Mouse (Mus musculus) brain, embryonic 14.5 days (tissue): ENCODE results near the gene Gm11232. TPM values are rescaled to one million over a fixed set of nuclear protein-coding genes. Genes with fewer than 3 reads are reported as not detected.

Experiments used
- DNase-seq: peaks from one replicate; pipeline ENCODE4 v3.0.0-alpha.2; 2011; ENCODE audit warnings: low read depth
- CTCF ChIP-seq: fragments of 200-500 bp; IDR thresholded peaks from 2 replicates; pipeline ENCODE4 v1.5.1; 2012; ENCODE audit warnings: inconsistent platforms, mild to moderate bottlenecking, moderate library complexity, borderline replicate concordance; ENCODE audit not compliant: insufficient read depth, insufficient read length; ENCODE audit errors: extremely low read depth
- POLR2A ChIP-seq: fragments of 200-500 bp; IDR thresholded peaks from 2 replicates; pipeline ENCODE4 v1.6.1; 2012; ENCODE audit warnings: mild to moderate bottlenecking, inconsistent platforms, borderline replicate concordance; ENCODE audit not compliant: poor library complexity, insufficient read depth, insufficient read length, severe bottlenecking; ENCODE audit errors: extremely low read depth
- polyA plus RNA-seq: library from polyadenylated mRNA; depleted of rRNA; stranded (reverse); fragments of >200 nt; gene quantifications from 2 replicates; pipeline ENCODE4 v1.2.3, GENCODE M21; 2012; rRNA removed

Gene Gm11232
- polyA plus RNA-seq = 0.07 TPM in 1 of 2 replicates, not detected in the other

DNA sequence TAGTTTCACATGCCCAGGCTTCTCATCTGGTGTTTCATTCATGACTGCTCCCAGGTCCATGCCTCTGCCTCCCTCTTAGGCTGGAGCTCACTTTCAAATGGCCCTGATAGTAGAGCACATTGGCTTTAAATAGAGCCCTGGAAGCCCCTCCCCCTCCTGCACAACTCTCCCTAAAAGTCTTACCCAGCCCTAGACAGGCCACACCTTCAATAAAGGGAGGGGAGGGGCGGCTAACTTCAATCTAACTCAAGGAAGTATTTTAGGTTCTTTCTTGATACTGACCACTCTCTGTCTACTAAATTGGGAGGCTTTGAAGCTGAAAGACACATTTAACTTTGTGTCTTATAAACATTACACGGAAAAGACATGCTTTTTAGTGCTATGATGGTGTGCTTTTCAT is at the start of gene Gm11232:
Gm11232 (minus strand) TSS at position 101 of the 400 bp plus-strand sequence.
- no peak for TF ChIP-seq CTCF
- TF ChIP-seq POLR2A = no peak
- DNase-seq = no peak

DNA sequence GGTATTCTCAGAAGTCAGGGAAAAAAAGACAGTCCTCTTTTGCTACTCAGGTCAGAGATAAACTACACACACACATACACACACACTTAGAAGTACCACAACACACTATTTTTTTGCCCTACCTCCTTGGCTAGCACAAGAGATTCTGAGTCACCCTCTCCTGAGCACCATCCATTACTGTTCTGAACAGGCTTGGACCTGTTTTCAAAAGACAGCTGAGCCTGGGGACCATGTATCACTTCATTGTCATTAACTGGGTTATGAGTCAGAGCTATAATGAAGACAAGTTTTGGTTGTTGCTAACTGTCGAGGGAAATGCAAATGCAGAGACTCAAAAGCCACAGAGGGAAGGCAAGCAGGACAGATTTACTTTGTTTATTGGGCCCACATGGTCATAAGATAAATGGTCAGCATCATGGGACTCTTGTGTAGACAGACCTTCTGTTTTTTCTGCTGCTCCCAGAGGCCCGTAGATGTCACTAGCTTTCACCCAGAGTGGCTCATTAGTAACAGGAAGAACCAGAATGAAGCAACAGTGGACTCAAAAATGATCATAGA is 48.3 kb upstream of the Gm11232 start:
- TF ChIP-seq POLR2A (no peak), CTCF (no peak)
- peak; percentile 3 for DNase-seq

DNA sequence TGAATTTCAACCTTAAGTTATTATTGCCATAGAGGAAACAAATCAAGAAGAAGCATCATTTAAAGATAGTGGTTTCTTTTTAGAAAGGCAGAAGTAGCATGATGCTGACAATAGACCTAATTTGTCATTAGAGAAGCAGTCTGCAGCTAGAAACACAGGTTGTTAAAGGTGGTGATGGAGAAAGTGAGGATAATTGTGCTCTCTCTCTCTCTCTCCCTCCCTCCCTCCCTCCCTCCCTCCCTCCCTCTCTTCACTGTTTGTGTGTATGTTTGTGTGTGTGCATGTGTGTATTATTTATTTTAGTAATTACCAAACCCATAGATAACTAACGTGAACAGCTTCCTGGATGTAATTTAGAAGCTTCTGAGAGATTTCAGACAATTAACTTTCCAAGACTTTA is 7.8 kb upstream of the Gm11232 start:
- TF ChIP-seq CTCF (no peak), POLR2A (no peak)
- no peak for DNase-seq

DNA sequence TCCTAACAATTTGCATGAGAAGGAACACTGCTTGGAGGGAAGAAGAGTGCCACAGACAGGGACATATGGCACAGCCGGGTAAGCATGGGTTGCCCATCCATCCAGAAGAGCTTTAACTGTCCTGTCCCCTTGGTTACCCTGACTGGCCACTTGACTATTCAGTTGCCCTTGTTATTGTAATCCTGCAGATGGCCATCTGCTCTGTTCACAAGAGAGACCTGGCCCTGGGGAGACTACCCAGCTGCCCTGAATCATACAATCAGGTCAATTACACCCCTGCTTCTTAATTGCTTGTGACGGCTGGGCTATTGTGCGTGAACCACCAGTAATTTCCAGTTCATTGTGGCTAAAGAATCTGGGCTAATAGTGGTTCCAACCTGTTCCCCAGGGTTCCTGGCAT is 7.3 kb upstream of the Gm11232 start:
- peak; percentile 94 for DNase-seq
- no peak for TF ChIP-seq POLR2A
- no peak for TF ChIP-seq CTCF

DNA sequence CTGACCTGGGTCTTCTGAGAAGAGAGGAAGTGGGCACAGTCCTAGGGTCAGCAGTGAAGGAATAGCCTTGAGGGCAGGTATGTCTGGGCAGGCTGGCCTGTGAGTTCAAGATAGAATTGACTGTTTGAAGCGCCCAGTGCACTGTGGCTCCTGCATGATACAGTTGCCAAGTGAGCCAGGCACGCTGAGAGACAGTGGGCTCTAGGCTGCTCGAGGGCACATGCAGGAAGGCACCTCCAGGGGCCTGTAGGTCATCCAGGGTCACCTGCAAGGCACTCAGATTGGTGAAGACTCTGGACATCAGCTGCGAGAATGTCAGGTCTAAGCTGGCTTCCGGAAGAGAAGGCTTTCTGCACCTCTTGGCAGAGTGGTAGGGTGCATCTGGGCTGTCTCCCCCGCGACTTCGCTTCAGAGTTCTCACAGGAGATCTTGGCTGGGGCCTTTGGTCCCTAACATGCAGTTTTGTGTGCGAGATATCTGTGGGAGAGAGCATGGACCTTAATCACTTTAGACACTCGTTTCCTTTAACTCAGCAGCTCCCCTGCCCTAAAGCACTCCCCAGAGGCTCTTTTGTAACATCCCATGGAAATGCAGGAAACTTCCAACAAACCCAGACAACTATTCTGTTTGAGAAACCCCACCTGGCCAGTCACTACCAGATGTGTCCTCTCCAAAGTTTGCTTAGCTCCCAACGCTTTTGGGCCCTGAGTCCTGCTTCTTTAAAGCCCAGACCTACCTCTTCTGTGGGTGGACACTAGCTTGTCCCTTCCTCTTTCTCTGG is 1.1 kb downstream of the Gm11232 start:
- DNase-seq = no peak

DNA sequence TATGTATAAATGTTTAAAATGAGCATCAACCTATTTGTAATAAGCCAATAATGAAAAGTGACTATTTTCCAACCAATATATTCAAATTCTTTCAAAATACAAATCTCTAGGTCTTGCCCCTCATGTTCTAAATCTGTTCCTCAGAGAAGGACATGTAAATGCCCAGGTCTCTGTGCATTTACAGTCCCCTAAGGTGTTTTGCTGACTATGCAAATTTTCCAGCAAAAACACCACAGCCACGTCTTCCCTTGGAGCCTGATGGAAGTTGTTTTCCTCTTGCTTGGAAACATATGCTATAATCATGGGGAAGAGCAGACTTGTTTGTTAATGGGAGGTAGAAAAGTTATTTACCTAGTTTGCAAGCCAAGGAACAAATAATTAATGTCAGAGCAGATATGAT is 12.0 kb downstream of the Gm11232 start:
- no peak for DNase-seq
- TF ChIP-seq POLR2A (no peak), CTCF (no peak)

More for the DNA sequence above, 1.1 kb downstream of the Gm11232 start:
- no peak for TF ChIP-seq POLR2A

DNA sequence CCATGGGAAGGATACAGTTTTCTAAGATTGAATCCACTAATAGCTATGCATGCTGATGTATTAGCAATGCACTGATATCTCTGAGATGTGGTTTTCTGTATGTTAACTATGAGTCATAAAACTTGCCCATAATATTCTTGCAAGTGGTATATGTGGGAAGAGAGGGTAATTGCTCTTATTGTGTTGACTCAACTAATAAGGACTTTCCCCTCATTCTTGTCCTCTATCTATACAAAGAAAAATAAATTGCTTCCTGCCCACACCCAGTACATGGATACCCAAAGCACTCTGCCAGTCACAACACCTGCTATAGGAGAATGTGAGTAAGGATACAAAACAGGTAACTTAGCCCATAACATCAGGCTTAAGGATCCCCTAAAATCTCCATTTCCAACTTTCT is 21.2 kb downstream of the Gm11232 start:
- TF ChIP-seq CTCF (no peak), POLR2A (no peak)

DNA sequence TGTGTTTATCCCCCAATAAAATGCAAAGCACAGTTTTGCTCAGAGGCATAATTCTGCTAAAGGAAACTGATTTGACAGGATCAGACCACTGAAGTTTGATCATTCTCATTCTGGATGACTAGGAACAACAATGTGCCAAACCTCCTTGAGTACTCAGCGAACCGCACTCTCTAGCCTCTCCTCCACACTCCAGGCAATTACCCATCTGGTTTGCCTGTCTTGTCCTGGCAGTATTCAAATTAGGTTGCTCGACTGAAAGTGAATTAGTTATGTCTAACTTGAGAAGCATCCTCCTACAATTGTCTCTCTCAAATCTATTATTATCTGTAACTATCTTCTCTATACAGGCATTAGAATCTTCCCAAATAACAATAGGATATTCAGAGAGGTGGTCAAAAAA is 22.5 kb downstream of the Gm11232 start:
- peak; percentile 29 for DNase-seq
- TF ChIP-seq POLR2A = no peak
- no peak for TF ChIP-seq CTCF

More for the DNA sequence above, 21.2 kb downstream of the Gm11232 start:
- no peak for DNase-seq

DNA sequence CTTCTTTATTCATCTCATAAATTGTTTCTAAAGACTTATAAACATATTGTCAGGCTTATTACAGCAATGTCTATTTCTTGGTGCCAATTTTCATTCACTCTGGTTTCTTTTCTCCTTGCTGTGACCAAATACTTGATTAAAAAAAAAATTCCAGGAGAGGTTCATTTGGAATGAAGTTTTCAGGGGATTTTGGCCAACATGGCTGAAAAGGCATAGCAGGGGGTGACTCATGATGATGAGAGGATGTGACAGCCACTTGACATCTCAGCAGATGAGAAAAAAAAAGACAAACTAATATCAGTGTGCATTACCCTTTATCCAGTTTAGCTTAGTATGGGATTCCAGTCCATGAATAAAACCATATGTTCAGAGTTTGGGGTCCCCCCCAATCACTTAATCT is 28.4 kb downstream of the Gm11232 start:
- TF ChIP-seq CTCF (no peak), POLR2A (no peak)
- DNase-seq = no peak

DNA sequence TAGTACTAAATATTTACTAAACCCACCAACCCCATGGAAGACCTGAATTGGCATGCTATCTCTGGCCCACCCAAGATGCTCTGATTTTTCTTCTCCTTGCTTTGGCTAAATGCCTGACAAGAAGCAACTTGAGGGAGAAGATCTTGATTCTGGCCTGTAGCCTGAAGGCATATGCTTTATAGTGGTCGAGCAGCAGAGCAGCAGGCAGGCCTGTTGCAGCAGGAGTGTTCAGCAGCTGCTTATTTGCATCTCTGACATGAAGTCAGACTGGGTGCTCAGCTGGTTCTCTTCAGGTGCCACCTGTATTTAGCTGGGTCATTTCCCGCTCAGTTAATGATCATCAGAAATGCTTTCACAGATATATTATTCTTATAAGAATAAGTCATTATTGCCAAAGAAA is 30.2 kb downstream of the Gm11232 start:
- DNase-seq = peak; percentile 85
- TF ChIP-seq POLR2A (no peak), CTCF (no peak)

DNA sequence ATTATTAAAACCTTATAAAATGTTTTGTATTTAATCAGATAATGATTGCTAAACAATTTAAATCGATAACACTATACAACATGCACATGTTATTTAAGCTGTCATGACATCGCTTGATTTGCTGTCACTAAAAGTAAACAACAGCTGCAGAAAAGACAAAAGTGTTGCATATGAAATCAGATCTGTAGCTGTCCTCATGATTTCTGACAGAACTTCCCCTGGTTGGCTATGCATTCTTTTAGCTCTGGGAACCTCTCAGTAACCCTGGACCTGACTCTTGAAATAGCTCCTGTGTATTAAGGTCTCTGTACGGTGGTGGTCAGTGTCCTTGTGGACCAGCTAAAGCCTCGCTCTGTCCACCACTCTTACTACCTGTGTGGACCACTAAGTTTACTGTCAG is 30.7 kb downstream of the Gm11232 start:
- TF ChIP-seq CTCF = no peak
- no peak for TF ChIP-seq POLR2A
- peak; percentile 74 for DNase-seq

DNA sequence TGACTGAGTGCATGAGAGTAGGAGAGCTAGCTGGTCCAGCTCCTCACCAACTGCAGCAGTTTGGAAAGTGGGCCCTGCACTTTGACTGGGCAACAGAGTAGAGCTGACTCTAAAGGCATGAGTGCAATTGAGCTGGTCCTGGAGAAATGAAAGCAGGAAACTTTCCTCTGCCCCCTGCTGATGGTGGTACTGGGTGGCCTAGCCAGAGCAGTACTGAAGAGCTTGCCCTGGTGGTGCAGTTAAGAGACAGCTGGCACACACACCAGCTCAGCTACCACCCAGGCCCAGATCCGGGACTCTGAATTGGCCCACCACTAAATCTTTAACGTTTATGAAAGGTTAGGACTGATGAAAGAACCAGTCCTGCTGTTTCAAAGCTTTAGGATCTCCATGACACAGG is 31.9 kb downstream of the Gm11232 start:
- no peak for TF ChIP-seq CTCF
- TF ChIP-seq POLR2A = no peak
- no peak for DNase-seq
